Mouse (Mus musculus) small intestine, adult 2 months (tissue): ENCODE measurements around the gene Rhou.
"Not testable (repeated sequence)": the region's sequence is repeated elsewhere in the genome, so short reads cannot be mapped to it uniquely, and the experiment has no call there.

Source experiments
- CTCF ChIP-seq: fragments of 200-500 bp; IDR thresholded peaks from 2 replicates; pipeline ENCODE4 v1.5.1; 2012; ENCODE audit warnings: low read depth, mild to moderate bottlenecking, control low read depth, inconsistent platforms, low read length, moderate library complexity, mixed read lengths; ENCODE audit not compliant: insufficient replicate concordance, insufficient read length; ENCODE audit errors: extremely low read depth
- POLR2A ChIP-seq: fragments of 200-500 bp; IDR thresholded peaks from 2 replicates; pipeline ENCODE4 v1.6.1; 2012; ENCODE audit warnings: low read depth, mild to moderate bottlenecking, control low read depth, inconsistent platforms, low read length, moderate library complexity

DNA sequence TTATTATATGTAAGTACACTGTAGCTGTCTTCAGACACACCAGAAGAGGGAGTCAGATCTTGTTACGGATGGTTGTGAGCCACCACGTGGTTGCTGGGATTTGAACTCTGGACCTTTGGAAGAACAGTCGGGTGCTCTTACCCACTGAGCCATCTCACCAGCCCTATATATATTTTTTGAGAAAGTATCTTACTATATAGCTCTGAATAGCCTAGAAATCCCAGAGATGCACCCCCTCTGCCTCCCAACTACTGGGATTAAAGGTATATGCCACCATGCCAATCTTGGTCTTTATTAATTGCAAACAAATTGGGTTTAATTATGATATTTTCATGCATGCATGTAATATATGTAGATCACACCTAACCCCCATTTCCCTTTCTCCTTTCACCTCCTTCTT lies 22.0 kb upstream of the Rhou start:
- not testable (repeated sequence) for TF ChIP-seq CTCF, POLR2A
